10 mouse cellular contexts compared by ENCODE assay signal in genomic region chr12:113097040-113097439, GRCm38 (mm10). TPM values are rescaled to one million over a fixed set of nuclear protein-coding genes. Genes with fewer than 3 reads are reported as not detected.
DNase-seq lines count a peak whose midpoint lies in the region; ATAC-seq lines count a peak whose summit lies in the region.
"Had no signal": no experiment of that assay in that cellular context is flagged by ENCODE, and none has a peak within 500 bp of the region (broad histone marks: within the 10 kb centered on the region; RNA-seq: fewer than 3 reads in every experiment).

No protein-coding gene starts in this region.

- DNase-seq in kidney, adult 8-10 months, result no peak
- DNase-seq in embryonic facial prominence, embryonic 11.5 days (ENCODE audit: low spot score), result no peak
- no peak for DNase-seq in hindbrain, embryonic 14.5 days (ENCODE audit: low spot score)
- DNase-seq in right cerebral cortex, postnatal 25 days, result no peak
- no peak for DNase-seq in frontal cortex, adult 2 months (ENCODE audit: extremely low spot score in 1 of 2, low spot score in 1 of 2)
- DNase-seq in lung, postnatal 4 days, result no peak
- DNase-seq: heart, postnatal 14 days; thymus, postnatal 25 days had no signal

- H3K27me3 ChIP-seq in kidney, embryonic 14.5 days (ENCODE audit: control insufficient read depth, insufficient read depth, low read length), result no peaks in the 10 kb centered on the region
- H3K27me3 ChIP-seq in embryonic facial prominence, embryonic 11.5 days (ENCODE audit: control insufficient read depth, insufficient read depth, low read length), result no peaks in the 10 kb centered on the region
- no peaks in the 10 kb centered on the region for H3K27me3 ChIP-seq in hindbrain, embryonic 14.5 days (ENCODE audit: control insufficient read depth, insufficient read depth, low read length)
- H3K27me3 ChIP-seq in midbrain, embryonic 15.5 days (replicated peaks), result no peaks in the 10 kb centered on the region

- no peak overlapping the region for H3K9ac ChIP-seq in kidney, embryonic 14.5 days (ENCODE audit: low read depth, low read length)
- no peak overlapping the region for H3K9ac ChIP-seq in embryonic facial prominence, embryonic 11.5 days (replicated peaks; ENCODE audit: low read length)
- peak overlapping the region; percentile 98 for H3K9ac ChIP-seq in hindbrain, embryonic 14.5 days
- no peak overlapping the region for H3K9ac ChIP-seq in midbrain, embryonic 15.5 days

- H3K27ac ChIP-seq in kidney, embryonic 14.5 days (ENCODE audit: low read depth, low read length), result no peak overlapping the region
- H3K27ac ChIP-seq in embryonic facial prominence, embryonic 11.5 days (replicated peaks; ENCODE audit: low read depth, low read length), result no peak overlapping the region
- no peak overlapping the region for H3K27ac ChIP-seq in hindbrain, embryonic 14.5 days
- no peak overlapping the region for H3K27ac ChIP-seq in midbrain, embryonic 15.5 days

- peak overlapping the region; percentile 62; the same call in 1 of the 2 replicates for H3K4me2 ChIP-seq in kidney, embryonic 14.5 days (replicated peaks; ENCODE audit: low read depth, low read length)
- peak overlapping the region; percentile 79 for H3K4me2 ChIP-seq in embryonic facial prominence, embryonic 11.5 days (ENCODE audit: low read depth, low read length)
- peak overlapping the region; percentile 99 for H3K4me2 ChIP-seq in hindbrain, embryonic 14.5 days (replicated peaks)
- H3K4me2 ChIP-seq in midbrain, embryonic 15.5 days, result peak overlapping the region; percentile 99

- H3K36me3 ChIP-seq in kidney, embryonic 14.5 days (ENCODE audit: control insufficient read depth, insufficient read depth, low read length), result 0 out of 2 replicates have a peak, but pooled peaks cover 2% of the 10 kb centered on the region
- H3K36me3 ChIP-seq in embryonic facial prominence, embryonic 11.5 days (replicated peaks; ENCODE audit: control insufficient read depth, insufficient read depth, low read depth, low read length), result no peaks in the 10 kb centered on the region
- H3K36me3 ChIP-seq in hindbrain, embryonic 14.5 days (replicated peaks; ENCODE audit: control insufficient read depth, insufficient read depth), result no peaks in the 10 kb centered on the region
- no peaks in the 10 kb centered on the region for H3K36me3 ChIP-seq in midbrain, embryonic 15.5 days (replicated peaks)

- H3K9me3 ChIP-seq in kidney, embryonic 14.5 days (ENCODE audit: control insufficient read depth, low read length), result no peaks in the 10 kb centered on the region
- H3K9me3 ChIP-seq in embryonic facial prominence, embryonic 11.5 days (replicated peaks; ENCODE audit: control insufficient read depth, low read length), result no peaks in the 10 kb centered on the region
- H3K9me3 ChIP-seq in hindbrain, embryonic 14.5 days (ENCODE audit: control insufficient read depth, low read length), result no peaks in the 10 kb centered on the region
- H3K9me3 ChIP-seq in midbrain, embryonic 15.5 days, result no peaks in the 10 kb centered on the region

- WGBS in kidney, embryonic 14.5 days, result 86% methylated on average over 5 of the region's 5 CpGs
- 89% methylated on average over 5 of the region's 5 CpGs for WGBS in embryonic facial prominence, embryonic 11.5 days
- WGBS in hindbrain, embryonic 14.5 days, result 84% methylated on average over 5 of the region's 5 CpGs
- 88% methylated on average over 5 of the region's 5 CpGs for WGBS in midbrain, embryonic 15.5 days

- ATAC-seq in kidney, embryonic 14.5 days (ENCODE audit: low FRiP score, low TSS enrichment), result no peak
- ATAC-seq in embryonic facial prominence, embryonic 11.5 days (replicated peaks; ENCODE audit: insufficient number of reproducible peaks, low FRiP score, low TSS enrichment, low read depth), result no peak
- peak; percentile 8; the same call in 1 of the 2 replicates for ATAC-seq in hindbrain, embryonic 14.5 days (ENCODE audit: low FRiP score)
- no peak for ATAC-seq in midbrain, embryonic 15.5 days (replicated peaks)

- no peak overlapping the region for H3K4me3 ChIP-seq in kidney, embryonic 14.5 days (ENCODE audit: low read length)
- no peak overlapping the region for H3K4me3 ChIP-seq in embryonic facial prominence, embryonic 11.5 days (ENCODE audit: low read depth, low read length)
- peak overlapping the region; percentile 95 for H3K4me3 ChIP-seq in hindbrain, embryonic 14.5 days (replicated peaks; ENCODE audit: low read length)
- peak overlapping the region; percentile 97; the same call in 1 of the 2 replicates for H3K4me3 ChIP-seq in midbrain, embryonic 15.5 days

- H3K4me1 ChIP-seq in kidney, embryonic 14.5 days (ENCODE audit: control insufficient read depth, insufficient read depth, low read length), result peaks cover 24% of the 10 kb centered on the region
- peaks cover 3% of the 10 kb centered on the region for H3K4me1 ChIP-seq in embryonic facial prominence, embryonic 11.5 days (ENCODE audit: control insufficient read depth, insufficient read depth, low read length)
- H3K4me1 ChIP-seq in hindbrain, embryonic 14.5 days (replicated peaks; ENCODE audit: control insufficient read depth, insufficient read depth, low read length), result peaks cover 30% of the 10 kb centered on the region
- peaks cover 38% of the 10 kb centered on the region for H3K4me1 ChIP-seq in midbrain, embryonic 15.5 days

RNA-seq across cellular contexts. Expression of gene Mta1, which starts 1.0 kb away (rescaled TPM):
- polyA plus RNA-seq in kidney, embryonic 14.5 days (2014; fragmentation: Nextera tagmentation; extraction: Ambion mirVana), result 23.0 and 26.2 TPM in 2 replicates
- polyA plus RNA-seq in embryonic facial prominence, embryonic 11.5 days (2014; fragmentation: Nextera tagmentation; extraction: Ambion mirVana), result 18.7 and 20.7 TPM in 2 replicates
- polyA plus RNA-seq in hindbrain, embryonic 14.5 days (2014; fragmentation: Nextera tagmentation; extraction: Ambion mirVana), result 17.8 and 19.3 TPM in 2 replicates
- polyA plus RNA-seq in midbrain, embryonic 15.5 days (2015; fragmentation: Nextera tagmentation; extraction: Ambion mirVana), result 17.2 and 18.1 TPM in 2 replicates
- 66.4 and 69.3 TPM in 2 replicates for polyA plus RNA-seq in frontal cortex, adult 2 months (2012; rRNA removed)

RNA-seq across cellular contexts. Expression of gene Tex22, which starts 22.7 kb away (rescaled TPM):
- not detected in 2 replicates for polyA plus RNA-seq in kidney, embryonic 14.5 days (2014; fragmentation: Nextera tagmentation; extraction: Ambion mirVana)
- polyA plus RNA-seq in embryonic facial prominence, embryonic 11.5 days (2014; fragmentation: Nextera tagmentation; extraction: Ambion mirVana), result not detected in 2 replicates
- 0.40 TPM in 1 of 2 replicates, not detected in the other for polyA plus RNA-seq in hindbrain, embryonic 14.5 days (2014; fragmentation: Nextera tagmentation; extraction: Ambion mirVana)
- 0.40 TPM in 1 of 2 replicates, not detected in the other for polyA plus RNA-seq in midbrain, embryonic 15.5 days (2015; fragmentation: Nextera tagmentation; extraction: Ambion mirVana)
- 0.20 and 0.27 TPM in 2 replicates for polyA plus RNA-seq in frontal cortex, adult 2 months (2012; rRNA removed)

RNA-seq across cellular contexts. Expression of gene Crip2, which starts 43.0 kb away (rescaled TPM):
- 162 and 174 TPM in 2 replicates for polyA plus RNA-seq in kidney, embryonic 14.5 days (2014; fragmentation: Nextera tagmentation; extraction: Ambion mirVana)
- polyA plus RNA-seq in embryonic facial prominence, embryonic 11.5 days (2014; fragmentation: Nextera tagmentation; extraction: Ambion mirVana), result 72.7 and 83.3 TPM in 2 replicates
- polyA plus RNA-seq in hindbrain, embryonic 14.5 days (2014; fragmentation: Nextera tagmentation; extraction: Ambion mirVana), result 280 and 288 TPM in 2 replicates
- polyA plus RNA-seq in midbrain, embryonic 15.5 days (2015; fragmentation: Nextera tagmentation; extraction: Ambion mirVana), result 370 and 393 TPM in 2 replicates
- polyA plus RNA-seq in frontal cortex, adult 2 months (2012; rRNA removed), result 249 and 252 TPM in 2 replicates

RNA-seq across cellular contexts. Expression of gene Crip1, which starts 49.1 kb away (rescaled TPM):
- polyA plus RNA-seq in kidney, embryonic 14.5 days (2014; fragmentation: Nextera tagmentation; extraction: Ambion mirVana), result 194 and 281 TPM in 2 replicates
- 63.5 and 72.1 TPM in 2 replicates for polyA plus RNA-seq in embryonic facial prominence, embryonic 11.5 days (2014; fragmentation: Nextera tagmentation; extraction: Ambion mirVana)
- polyA plus RNA-seq in hindbrain, embryonic 14.5 days (2014; fragmentation: Nextera tagmentation; extraction: Ambion mirVana), result 30.5 and 34.4 TPM in 2 replicates
- 23.7 and 27.3 TPM in 2 replicates for polyA plus RNA-seq in midbrain, embryonic 15.5 days (2015; fragmentation: Nextera tagmentation; extraction: Ambion mirVana)
- polyA plus RNA-seq in frontal cortex, adult 2 months (2012; rRNA removed), result 87.6 and 94.9 TPM in 2 replicates

RNA-seq across cellular contexts. Expression of gene Tedc1, which starts 59.2 kb away (rescaled TPM):
- polyA plus RNA-seq in kidney, embryonic 14.5 days (2014; fragmentation: Nextera tagmentation; extraction: Ambion mirVana), result 33.0 and 37.4 TPM in 2 replicates
- polyA plus RNA-seq in embryonic facial prominence, embryonic 11.5 days (2014; fragmentation: Nextera tagmentation; extraction: Ambion mirVana), result 26.4 and 27.4 TPM in 2 replicates
- 10.2 and 14.4 TPM in 2 replicates for polyA plus RNA-seq in hindbrain, embryonic 14.5 days (2014; fragmentation: Nextera tagmentation; extraction: Ambion mirVana)
- polyA plus RNA-seq in midbrain, embryonic 15.5 days (2015; fragmentation: Nextera tagmentation; extraction: Ambion mirVana), result 12.7 and 16.3 TPM in 2 replicates
- polyA plus RNA-seq in frontal cortex, adult 2 months (2012; rRNA removed), result 1.1 and 1.8 TPM in 2 replicates

Comparison
In these comparisons a context has a peak if more than half of its experiments do, and no peak if none do; other contexts are left out.
1. H3K4me3 ChIP-seq: peak in hindbrain, embryonic 14.5 days (single experiment) and midbrain, embryonic 15.5 days (single experiment); none in kidney, embryonic 14.5 days (single experiment) and embryonic facial prominence, embryonic 11.5 days (single experiment).
2. Peak in every context shown above with its lines, with median percentiles within 50 percentile points of each other: H3K4me2 ChIP-seq.